In genomic region chr17:83351601-83352413, GRCm38 (mm10) we compare ENCODE assay signal across 7 mouse cellular contexts. TPM values are rescaled to one million over a fixed set of nuclear protein-coding genes. Genes with fewer than 3 reads are reported as not detected.
DNase-seq lines count a peak whose midpoint lies in the region; ATAC-seq lines count a peak whose summit lies in the region.

No protein-coding gene starts in this region.

- no peak for DNase-seq in lung, postnatal 14 days
- peak; percentile 9 for DNase-seq in brain, adult 2 months (ENCODE audit: low read depth, low spot score)

- no peaks in the 10 kb centered on the region for H3K9me3 ChIP-seq in lung, embryonic 16.5 days (ENCODE audit: control insufficient read depth, low read length)
- H3K9me3 ChIP-seq in limb, embryonic 12.5 days = no peaks in the 10 kb centered on the region
- H3K9me3 ChIP-seq in neural tube, embryonic 12.5 days = no peaks in the 10 kb centered on the region

- peak overlapping the region; percentile 79 for H3K27ac ChIP-seq in lung, embryonic 16.5 days (ENCODE audit: low read length)
- peak overlapping the region; percentile 94 for H3K27ac ChIP-seq in limb, embryonic 12.5 days
- peak overlapping the region; percentile 82; the same call in 1 of the 2 replicates for H3K27ac ChIP-seq in neural tube, embryonic 12.5 days

- 2% methylated on average over 13 of the region's 13 CpGs for WGBS in lung, embryonic 16.5 days
- WGBS in limb, embryonic 12.5 days = 4% methylated on average over 13 of the region's 13 CpGs
- 8% methylated on average over 13 of the region's 13 CpGs for WGBS in neural tube, embryonic 12.5 days

- peak overlapping the region; percentile 83 for H3K4me3 ChIP-seq in lung, embryonic 16.5 days (ENCODE audit: low read length)
- peak overlapping the region; percentile 98 for H3K4me3 ChIP-seq in limb, embryonic 12.5 days (replicated peaks)
- peak overlapping the region; percentile 90 for H3K4me3 ChIP-seq in neural tube, embryonic 12.5 days

- no peaks in the 10 kb centered on the region for H3K27me3 ChIP-seq in lung, embryonic 16.5 days (ENCODE audit: control insufficient read depth, insufficient read depth, low read depth, low read length)
- no peaks in the 10 kb centered on the region for H3K27me3 ChIP-seq in limb, embryonic 12.5 days
- H3K27me3 ChIP-seq in neural tube, embryonic 12.5 days (replicated peaks) = no peaks in the 10 kb centered on the region

- peak overlapping the region; percentile 83 for H3K4me2 ChIP-seq in lung, embryonic 16.5 days (ENCODE audit: low read depth, low read length)
- peak overlapping the region; percentile 83 for H3K4me2 ChIP-seq in limb, embryonic 12.5 days
- peak overlapping the region; percentile 73 for H3K4me2 ChIP-seq in neural tube, embryonic 12.5 days (replicated peaks)

- no peak for ATAC-seq in lung, embryonic 16.5 days (ENCODE audit: low read depth)
- peak; percentile 65 for ATAC-seq in granulocyte monocyte progenitor cell, adult 5-6 weeks (replicated peaks; ENCODE audit: poor library complexity, severe bottlenecking)
- ATAC-seq in limb, embryonic 12.5 days (ENCODE audit: insufficient number of reproducible peaks, insufficient read depth, low FRiP score, low TSS enrichment, low read depth) = no peak
- ATAC-seq in neural tube, embryonic 12.5 days (ENCODE audit: low FRiP score, low read depth) = no peak; the same call in 1 of the 2 replicates
- ATAC-seq in activated CD4-positive, CD25-positive, alpha-beta regulatory T cell, adult 4 months = no peak

- H3K4me1 ChIP-seq in lung, embryonic 16.5 days (replicated peaks; ENCODE audit: control insufficient read depth, insufficient read depth, low read length) = peaks cover 29% of the 10 kb centered on the region
- H3K4me1 ChIP-seq in limb, embryonic 12.5 days (replicated peaks) = peaks cover 28% of the 10 kb centered on the region
- H3K4me1 ChIP-seq in neural tube, embryonic 12.5 days = peaks cover 16% of the 10 kb centered on the region

- H3K36me3 ChIP-seq in lung, embryonic 16.5 days (ENCODE audit: control insufficient read depth, insufficient read depth, low read length) = no peaks in the 10 kb centered on the region
- H3K36me3 ChIP-seq in limb, embryonic 12.5 days = no peaks in the 10 kb centered on the region
- no peaks in the 10 kb centered on the region for H3K36me3 ChIP-seq in neural tube, embryonic 12.5 days

- H3K9ac ChIP-seq in lung, embryonic 16.5 days (ENCODE audit: low read length) = peak overlapping the region; percentile 91
- H3K9ac ChIP-seq in limb, embryonic 12.5 days (replicated peaks) = peak overlapping the region; percentile 95
- peak overlapping the region; percentile 95 for H3K9ac ChIP-seq in neural tube, embryonic 12.5 days

RNA-seq across cellular contexts. Expression of gene Eml4, which starts 1.1 kb away (rescaled TPM):
- 28.4 and 28.6 TPM in 2 replicates for polyA plus RNA-seq in lung, embryonic 16.5 days (2015; fragmentation: Nextera tagmentation; extraction: Ambion mirVana)
- total RNA-seq in granulocyte monocyte progenitor cell, adult 5-6 weeks (2014; fragmentation: Nextera tagmentation) = 33.7 and 42.4 TPM in 2 replicates
- total RNA-seq in granulocyte monocyte progenitor cell, adult 5-6 weeks (2017) = 82.3 and 87.2 TPM in 2 replicates
- 70.8 and 74.8 TPM in 2 replicates for polyA plus RNA-seq in limb, embryonic 12.5 days (2016; fragmentation: Nextera tagmentation; extraction: Ambion mirVana)
- 47.5 and 52.6 TPM in 2 replicates for polyA plus RNA-seq in neural tube, embryonic 12.5 days (2016; fragmentation: Nextera tagmentation; extraction: Ambion mirVana)
- polyA plus RNA-seq in activated CD4-positive, CD25-positive, alpha-beta regulatory T cell, adult 4 months (2017; shearing (Covaris generic)) = 10 to 100 TPM; 14.0 to 15.2 TPM
